Mouse (Mus musculus): Measurements from ENCODE around the gene Tmem120b. TPM values are rescaled to one million over a fixed set of nuclear protein-coding genes. Genes with fewer than 3 reads are reported as not detected.

The Tmem120b gene
- total RNA-seq (2021) (10 to 100 TPM in 1 of 2 experiments, 1 to 10 TPM in 1; 6.6 to 10.4 TPM), polyA plus RNA-seq (2012; rRNA removed) (10.3 and 10.5 TPM in 2 replicates)
- long read RNA-seq, transcript Tmem120b-201 (12 exons, 2,164 nt) = major isoform, 15 of 17 reads
- long read RNA-seq, partial matches to known transcripts = 0 of 17 reads
- long read RNA-seq, other reads (novel, unspliced or antisense) = 2 of 17 reads

DNA sequence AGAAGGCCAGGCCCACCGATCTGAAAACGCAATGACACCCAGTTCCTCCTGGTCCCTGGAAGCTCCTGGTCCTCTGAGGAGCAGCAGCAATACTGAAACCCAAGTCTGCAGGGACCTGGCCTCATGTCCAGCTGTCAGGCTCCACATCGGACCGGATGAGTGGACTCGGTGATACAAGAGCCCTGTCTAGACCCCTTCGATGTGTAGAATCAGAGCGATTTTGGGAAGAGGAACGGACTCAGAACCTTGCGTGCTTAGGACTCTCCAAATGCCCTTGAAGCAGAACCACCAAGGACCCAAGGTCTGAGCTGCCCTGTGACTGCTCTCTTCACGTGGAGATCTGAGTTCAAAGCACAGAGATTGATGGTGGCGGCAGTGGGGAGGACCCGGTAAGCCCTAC, at the start of gene Tmem120b:
TSS of gene Tmem120b (plus strand) at position 301 of the 400 bp plus-strand sequence.
- no peaks in the 10 kb centered on the region for H3K79me2 ChIP-seq (replicated peaks; ENCODE audit: control insufficient read depth, insufficient read depth, low read length)
- H3K4me1 ChIP-seq (ENCODE audit: control insufficient read depth, insufficient read depth, low read length) = peaks cover 4% of the 10 kb centered on the region
- H3K27me3 ChIP-seq (ENCODE audit: control insufficient read depth, insufficient read depth, low read length) = no peaks in the 10 kb centered on the region
- 81% methylated on average over 12 of the region's 12 CpGs for WGBS
- no peak for DNase-seq
- no peaks in the 10 kb centered on the region for H3K36me3 ChIP-seq (ENCODE audit: control insufficient read depth, insufficient read depth, low read length)
- no peak within 1 kb of the TSS for H3K4me3 ChIP-seq
- peak within 1 kb of the TSS; percentile 64 for H3K27ac ChIP-seq
- no peak within 1 kb of the TSS for H3K9ac ChIP-seq (ENCODE audit: low read depth, low read length)
- intact Hi-C loops (cut with DNase I) = no loop called here
- TF ChIP-seq POLR2A (IDR thresholded peaks at IDR 0.05; ENCODE audit: insufficient read depth, low read depth, low read length) = no peak
- TF ChIP-seq CTCF (IDR thresholded peaks at IDR 0.05) = no peak
- TF ChIP-seq EP300 (IDR thresholded peaks at IDR 0.05; ENCODE audit: insufficient read depth, low read depth, low read length) = no peak

DNA sequence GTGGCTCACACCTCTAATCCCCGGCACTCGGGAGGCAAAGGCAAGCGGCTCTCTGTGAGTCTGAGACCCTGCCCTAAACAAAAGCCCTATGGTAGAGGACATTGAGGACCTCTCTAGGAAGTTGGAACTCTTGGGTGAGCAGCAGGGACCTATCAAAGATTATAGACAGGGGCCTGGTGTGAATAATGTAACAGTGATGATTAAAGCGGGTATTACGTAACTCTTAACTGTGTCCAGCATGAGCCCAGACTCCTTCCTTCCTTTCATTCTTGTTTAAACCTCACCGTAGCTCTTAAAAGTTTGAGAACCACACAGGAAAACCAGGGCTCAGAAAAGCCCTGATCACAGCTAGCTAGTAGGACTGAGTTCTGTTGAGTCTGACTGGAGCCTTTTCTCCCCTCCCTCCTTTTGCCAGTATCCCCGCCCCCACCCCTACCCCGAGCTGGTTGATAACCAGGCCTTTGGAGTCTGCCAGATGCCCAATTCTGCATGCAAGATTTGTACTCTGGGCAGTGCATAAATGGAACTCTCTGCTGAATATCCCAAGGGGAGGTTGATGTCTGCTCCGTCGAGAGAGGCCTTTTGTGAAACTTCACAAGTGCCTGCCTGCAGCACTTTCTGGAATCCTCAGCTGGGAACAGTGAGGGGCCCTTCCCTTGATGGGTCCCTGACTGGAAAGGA, 48.7 kb upstream of the Tmem120b start:
- peak overlapping the region; percentile 27; the same call in 1 of the 2 replicates for H3K4me3 ChIP-seq
- no peaks in the 10 kb centered on the region; the same call in none of the 2 replicates for H3K79me2 ChIP-seq (replicated peaks; ENCODE audit: control insufficient read depth, insufficient read depth, low read length)
- peak overlapping the region; percentile 22; the same call in 1 of the 2 replicates for H3K9ac ChIP-seq (ENCODE audit: low read depth, low read length)
- no peak for TF ChIP-seq EP300 (IDR thresholded peaks at IDR 0.05; ENCODE audit: insufficient read depth, low read depth, low read length)
- TF ChIP-seq POLR2A (IDR thresholded peaks at IDR 0.05; ENCODE audit: insufficient read depth, low read depth, low read length) = no peak
- no peak for TF ChIP-seq CTCF (IDR thresholded peaks at IDR 0.05)
- peaks cover 26% of the 10 kb centered on the region for H3K4me1 ChIP-seq (ENCODE audit: control insufficient read depth, insufficient read depth, low read length)
- peaks cover 8% of the 10 kb centered on the region; the same call in 1 of the 2 replicates for H3K36me3 ChIP-seq (ENCODE audit: control insufficient read depth, insufficient read depth, low read length)
- intact Hi-C loops (cut with DNase I) = no loop called here
- DNase-seq = peak in 1 of 2 experiments; percentile 31
- H3K27me3 ChIP-seq (ENCODE audit: control insufficient read depth, insufficient read depth, low read length) = no peaks in the 10 kb centered on the region
- H3K27ac ChIP-seq = peak overlapping the region; percentile 72
- WGBS = 18% methylated on average over 10 of the region's 10 CpGs

DNA sequence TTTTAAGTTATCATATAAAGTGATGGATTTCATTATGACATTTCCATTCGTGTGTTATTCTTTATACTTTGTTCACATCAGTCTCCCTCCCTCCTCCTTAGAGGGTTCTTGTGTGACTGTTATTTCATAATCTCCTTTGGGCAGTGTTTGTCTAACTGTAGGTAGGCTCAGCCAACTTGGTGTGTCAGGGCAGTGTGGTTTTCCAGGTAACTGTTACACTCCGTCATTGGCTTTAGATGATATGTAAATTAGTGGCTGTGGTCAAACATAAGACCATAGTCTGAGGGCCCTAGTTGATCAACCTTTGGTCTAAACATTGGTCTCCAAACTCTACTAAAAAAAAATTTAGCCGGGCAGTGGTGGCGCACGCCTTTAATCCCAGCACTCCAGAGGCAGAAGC, 47.8 kb upstream of the Tmem120b start:
- Histone ChIP-seq H3K4me1 (ENCODE audit: control insufficient read depth, insufficient read depth, low read length) (peaks cover 25% of the 10 kb centered on the region), H3K4me3 (no peak overlapping the region), H3K9ac (ENCODE audit: low read depth, low read length) (no peak overlapping the region), H3K27ac (no peak overlapping the region), H3K36me3 (ENCODE audit: control insufficient read depth, insufficient read depth, low read length) (peaks cover 8% of the 10 kb centered on the region; the same call in 1 of the 2 replicates), H3K27me3 (ENCODE audit: control insufficient read depth, insufficient read depth, low read length) (no peaks in the 10 kb centered on the region), H3K79me2 (replicated peaks; ENCODE audit: control insufficient read depth, insufficient read depth, low read length) (no peaks in the 10 kb centered on the region; the same call in none of the 2 replicates)
- TF ChIP-seq EP300 (IDR thresholded peaks at IDR 0.05; ENCODE audit: insufficient read depth, low read depth, low read length) = no peak
- no peak for TF ChIP-seq CTCF (IDR thresholded peaks at IDR 0.05)
- no peak for DNase-seq
- intact Hi-C loops (cut with DNase I) = no loop called here
- 91% methylated on average over 5 of the region's 5 CpGs for WGBS

DNA sequence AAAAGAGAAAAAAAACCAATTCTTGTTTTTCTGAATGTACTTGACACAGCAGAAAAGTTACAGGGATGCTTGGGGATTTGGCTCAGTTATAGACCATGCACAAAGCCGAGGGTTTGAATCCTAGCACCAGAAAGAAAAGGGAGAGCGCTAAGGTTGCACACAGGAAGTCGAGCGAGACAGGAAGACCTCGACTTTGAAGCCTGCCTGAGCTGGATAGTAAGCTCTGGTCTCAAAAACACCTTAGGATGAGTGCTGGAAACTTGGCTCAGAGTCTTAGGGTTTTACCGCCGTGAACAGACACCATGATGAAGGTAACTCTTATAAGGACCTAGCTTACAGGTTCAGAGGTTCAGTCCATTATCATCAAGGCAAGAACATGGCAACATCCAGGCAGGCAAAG, 46.8 kb upstream of the Tmem120b start:
- Histone ChIP-seq H3K79me2 (replicated peaks; ENCODE audit: control insufficient read depth, insufficient read depth, low read length) (no peaks in the 10 kb centered on the region; the same call in none of the 2 replicates), H3K27ac (no peak overlapping the region), H3K36me3 (ENCODE audit: control insufficient read depth, insufficient read depth, low read length) (peaks cover 8% of the 10 kb centered on the region; the same call in 1 of the 2 replicates), H3K27me3 (ENCODE audit: control insufficient read depth, insufficient read depth, low read length) (no peaks in the 10 kb centered on the region), H3K9ac (ENCODE audit: low read depth, low read length) (no peak overlapping the region), H3K4me3 (no peak overlapping the region), H3K4me1 (ENCODE audit: control insufficient read depth, insufficient read depth, low read length) (peaks cover 23% of the 10 kb centered on the region)
- WGBS = 71% methylated on average over 7 of the region's 7 CpGs
- TF ChIP-seq EP300 (IDR thresholded peaks at IDR 0.05; ENCODE audit: insufficient read depth, low read depth, low read length) = no peak
- TF ChIP-seq CTCF (IDR thresholded peaks at IDR 0.05) = no peak
- TF ChIP-seq POLR2A (IDR thresholded peaks at IDR 0.05; ENCODE audit: insufficient read depth, low read depth, low read length) = no peak
- intact Hi-C loops (cut with DNase I) = no loop called here
- no peak for DNase-seq

DNA sequence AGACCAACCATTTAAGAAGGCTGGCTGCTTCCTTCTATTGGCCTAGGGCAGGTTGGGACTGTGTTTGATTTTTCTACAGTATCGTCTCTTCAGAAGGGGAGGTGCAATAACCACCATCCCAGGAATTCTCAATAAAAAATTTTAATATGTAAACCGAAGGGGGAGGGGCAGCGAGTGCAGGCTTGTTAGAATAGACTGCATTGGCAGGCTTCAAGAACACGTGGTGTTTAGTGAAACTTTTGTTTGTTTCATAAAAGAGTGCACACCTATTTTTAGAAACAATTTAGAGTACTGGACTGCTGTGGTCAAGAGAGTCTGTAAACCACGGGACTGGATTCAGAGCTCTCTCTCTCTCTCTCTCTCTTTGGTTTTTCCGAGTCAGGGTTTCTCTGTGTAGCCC, 45.2 kb upstream of the Tmem120b start:
- Histone ChIP-seq H3K27ac (peak overlapping the region; percentile 34), H3K79me2 (replicated peaks; ENCODE audit: control insufficient read depth, insufficient read depth, low read length) (peaks cover 2% of the 10 kb centered on the region), H3K27me3 (ENCODE audit: control insufficient read depth, insufficient read depth, low read length) (no peaks in the 10 kb centered on the region), H3K4me1 (ENCODE audit: control insufficient read depth, insufficient read depth, low read length) (peaks cover 23% of the 10 kb centered on the region), H3K36me3 (ENCODE audit: control insufficient read depth, insufficient read depth, low read length) (peaks cover 6% of the 10 kb centered on the region; the same call in 1 of the 2 replicates), H3K9ac (ENCODE audit: low read depth, low read length) (no peak overlapping the region), H3K4me3 (no peak overlapping the region)
- no peak for DNase-seq
- TF ChIP-seq EP300 (IDR thresholded peaks at IDR 0.05; ENCODE audit: insufficient read depth, low read depth, low read length) (no peak), POLR2A (IDR thresholded peaks at IDR 0.05; ENCODE audit: insufficient read depth, low read depth, low read length) (no peak), CTCF (IDR thresholded peaks at IDR 0.05) (no peak)
- intact Hi-C loops (cut with DNase I) = no loop called here
- 53% methylated on average over 6 of the region's 6 CpGs for WGBS

DNA sequence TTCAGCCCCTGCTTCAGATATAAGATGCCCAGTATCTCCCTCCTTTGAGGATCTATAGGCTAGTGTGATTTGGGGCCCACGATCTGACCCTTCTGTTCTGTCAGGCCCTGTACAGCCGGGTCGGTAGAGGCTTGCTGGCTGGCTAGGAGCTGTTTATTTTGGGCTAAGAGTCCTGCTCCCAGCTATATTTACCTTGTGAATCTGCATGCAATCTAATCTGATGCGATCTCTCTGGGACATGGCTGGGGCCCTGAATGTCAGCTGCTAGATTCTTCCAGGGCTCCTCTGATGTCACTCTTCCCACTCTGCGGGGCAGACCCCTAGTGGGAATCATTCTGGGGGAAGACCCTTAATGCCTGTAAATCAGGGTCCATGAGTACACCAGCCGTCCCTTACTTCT, 43.9 kb upstream of the Tmem120b start:
- TF ChIP-seq EP300 (IDR thresholded peaks at IDR 0.05; ENCODE audit: insufficient read depth, low read depth, low read length) (no peak), CTCF (IDR thresholded peaks at IDR 0.05) (no peak), POLR2A (IDR thresholded peaks at IDR 0.05; ENCODE audit: insufficient read depth, low read depth, low read length) (no peak)
- Histone ChIP-seq H3K9ac (ENCODE audit: low read depth, low read length) (no peak overlapping the region), H3K79me2 (replicated peaks; ENCODE audit: control insufficient read depth, insufficient read depth, low read length) (peaks cover 2% of the 10 kb centered on the region), H3K27ac (no peak overlapping the region), H3K36me3 (ENCODE audit: control insufficient read depth, insufficient read depth, low read length) (peaks cover 6% of the 10 kb centered on the region; the same call in 1 of the 2 replicates), H3K27me3 (ENCODE audit: control insufficient read depth, insufficient read depth, low read length) (no peaks in the 10 kb centered on the region), H3K4me3 (no peak overlapping the region), H3K4me1 (ENCODE audit: control insufficient read depth, insufficient read depth, low read length) (peaks cover 15% of the 10 kb centered on the region)
- intact Hi-C loops (cut with DNase I) = no loop called here
- WGBS = 84% methylated on average over 6 of the region's 6 CpGs
- no peak for DNase-seq

All from heart, adult 2 months (tissue).